Mouse (Mus musculus): ENCODE data around the gene Ifrd2.
A peak's percentile ranks its signal among the peaks of the same experiment; 100 is the strongest.

The Ifrd2 gene

DNA sequence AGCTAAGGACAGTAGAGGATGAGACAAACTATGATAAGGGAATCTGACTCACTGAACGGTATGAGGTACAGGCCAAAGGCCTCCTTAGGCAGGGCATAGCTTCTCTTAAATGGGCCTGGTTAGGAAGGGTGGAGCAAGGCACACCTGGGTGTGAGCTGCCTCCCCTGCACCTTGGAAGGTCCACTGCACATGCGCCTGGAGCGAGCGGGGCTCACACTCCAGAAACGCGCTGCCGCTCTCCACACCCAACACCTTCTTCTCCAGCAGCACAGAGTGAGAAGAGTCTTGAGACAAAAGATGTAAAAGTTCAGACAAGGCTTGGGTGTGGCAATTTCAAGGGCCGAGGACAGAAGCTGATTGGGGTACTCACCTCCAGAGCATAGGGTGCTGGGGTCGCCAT is 12.0 kb downstream of the Ifrd2 start:
- DNase-seq (ENCODE audit: low read depth) = no peak

DNA sequence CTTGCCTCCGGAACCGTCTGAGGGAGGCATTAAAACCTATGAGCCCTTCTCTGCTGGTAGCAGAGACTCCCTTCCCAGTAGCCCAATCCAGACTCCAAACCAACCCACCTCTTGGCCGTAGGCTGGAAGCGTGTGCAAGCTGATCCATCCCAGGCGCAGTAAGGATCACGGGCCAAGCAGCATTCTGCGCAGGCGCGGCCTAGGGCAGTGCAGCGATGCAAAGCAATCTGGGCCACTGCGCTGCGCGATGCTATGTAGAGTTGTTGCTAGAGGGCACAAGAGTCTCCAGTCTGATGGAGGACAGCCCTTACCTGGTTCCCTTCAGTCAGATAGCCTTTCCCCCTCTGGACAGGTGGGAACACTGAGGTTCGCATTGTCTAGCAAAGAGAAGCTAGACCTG is 12.4 kb downstream of the Ifrd2 start:
- DNase-seq (ENCODE audit: low read depth) = no peak

DNA sequence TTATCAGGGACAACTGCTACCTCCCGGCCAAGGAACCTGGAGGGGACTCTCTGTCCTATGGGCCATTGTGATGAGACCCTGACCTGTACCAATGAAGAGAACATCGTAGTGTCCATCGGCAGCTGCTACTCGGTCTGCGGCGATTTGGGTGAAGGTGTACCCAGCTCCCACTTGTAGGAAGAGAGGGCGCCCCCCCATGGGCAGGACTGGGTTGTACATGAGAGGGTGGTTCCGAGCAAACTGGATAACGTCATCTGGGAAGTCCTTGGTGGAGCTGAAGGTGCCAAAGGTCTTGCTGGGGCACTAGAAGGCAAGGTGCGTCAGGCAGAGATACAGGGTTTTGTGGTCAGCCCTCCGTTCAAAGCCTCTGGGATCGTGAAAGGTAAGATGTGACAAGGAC is 13.3 kb downstream of the Ifrd2 start:
- DNase-seq (ENCODE audit: low read depth) = peak; percentile 27

DNA sequence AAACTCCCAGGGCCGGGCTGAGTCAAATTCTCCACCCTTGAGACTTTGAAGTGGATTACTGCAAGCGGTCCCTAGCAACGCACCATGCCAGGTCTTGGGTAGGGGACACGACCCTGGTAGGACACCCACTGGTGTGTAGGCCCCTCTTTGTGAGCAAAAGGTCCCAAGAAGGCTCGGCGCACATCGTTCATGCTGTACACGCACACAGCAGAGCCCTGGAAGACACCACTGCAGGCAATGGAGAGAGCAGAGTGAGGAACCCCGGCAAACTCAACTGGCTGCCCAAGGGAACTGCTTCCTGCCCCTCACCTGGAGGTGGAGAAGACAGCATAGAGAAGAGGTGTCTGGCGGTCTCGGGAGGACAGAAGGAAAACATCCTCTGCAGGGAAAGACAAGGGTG is 13.8 kb downstream of the Ifrd2 start:
- no peak for DNase-seq (ENCODE audit: low read depth)

DNA sequence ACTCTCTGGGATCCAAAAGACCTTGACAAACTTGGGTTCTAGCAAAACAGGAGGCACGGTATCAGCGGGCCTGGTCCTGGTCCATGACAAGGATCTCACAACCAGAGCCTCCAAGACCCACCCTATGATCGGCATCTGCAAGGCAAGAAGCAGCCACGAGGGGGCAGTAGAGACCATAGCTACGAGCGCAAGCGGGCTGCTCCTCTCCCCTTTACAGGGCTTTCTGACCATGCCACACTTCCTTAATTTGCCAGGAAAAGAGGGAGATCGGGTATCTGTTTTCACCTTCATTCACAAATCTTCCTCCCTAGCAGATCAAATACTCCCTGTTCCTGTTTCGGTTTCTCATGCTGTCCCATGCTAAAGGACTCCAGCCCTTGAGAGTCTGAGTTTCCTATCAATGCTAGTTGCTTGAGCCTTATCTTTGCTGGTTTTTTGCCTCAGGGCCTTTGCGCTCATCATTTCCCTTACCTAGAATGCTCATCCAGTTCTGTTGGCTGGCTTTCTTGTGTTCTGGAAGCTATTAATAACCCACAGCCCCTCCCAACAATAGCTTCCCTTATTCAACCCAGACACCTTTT is 14.7 kb downstream of the Ifrd2 start:
- DNase-seq (ENCODE audit: low read depth) = peak; percentile 89

GRCm38 (mm10) chr9:107603251-107603650 is 15.8 kb downstream of the Ifrd2 start:
- no peak for DNase-seq (ENCODE audit: low read depth)

GRCm38 (mm10) chr9:107605041-107605661 is 17.7 kb downstream of the Ifrd2 start:
- DNase-seq (ENCODE audit: low read depth) = no peak

GRCm38 (mm10) chr9:107606591-107606990 is 19.1 kb downstream of the Ifrd2 start:
- DNase-seq (ENCODE audit: low read depth) = no peak

GRCm38 (mm10) chr9:107607036-107607435 is 19.6 kb downstream of the Ifrd2 start:
- no peak for DNase-seq (ENCODE audit: low read depth)

- no peak for DNase-seq (ENCODE audit: low read depth)
Measured at GRCm38 (mm10) chr9:107607653-107608245, 20.3 kb downstream of the Ifrd2 start.

GRCm38 (mm10) chr9:107608741-107609432 is 21.4 kb downstream of the Ifrd2 start, which contains the start of gene Sema3b:
Gene Sema3b, minus strand, starts transcription at chr9:107609229.
- no peak for DNase-seq (ENCODE audit: low read depth)

DNA sequence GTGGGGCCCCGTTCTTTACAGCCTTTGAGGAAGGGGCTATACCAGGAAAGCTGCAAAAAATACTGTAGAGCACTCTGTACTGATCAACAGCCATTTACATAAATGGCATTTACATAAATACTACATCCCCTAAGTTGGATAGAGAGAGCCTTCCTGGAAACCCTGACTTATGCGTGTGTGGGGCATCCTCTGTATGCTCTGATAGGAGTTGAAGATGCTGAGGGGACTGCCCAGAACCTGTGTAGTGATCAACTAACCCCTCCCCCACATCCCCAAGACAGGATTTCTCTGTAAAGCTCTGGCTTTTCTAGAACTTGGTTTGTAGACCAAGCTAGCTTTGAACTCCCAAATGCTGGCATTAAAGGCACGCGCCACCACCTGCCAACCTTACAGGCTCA is 22.0 kb downstream of the Ifrd2 start:
- no peak for DNase-seq (ENCODE audit: low read depth)

GRCm38 (mm10) chr9:107611456-107612190 is 24.2 kb downstream of the Ifrd2 start:
- peak; percentile 52 for DNase-seq (ENCODE audit: low read depth)

DNA sequence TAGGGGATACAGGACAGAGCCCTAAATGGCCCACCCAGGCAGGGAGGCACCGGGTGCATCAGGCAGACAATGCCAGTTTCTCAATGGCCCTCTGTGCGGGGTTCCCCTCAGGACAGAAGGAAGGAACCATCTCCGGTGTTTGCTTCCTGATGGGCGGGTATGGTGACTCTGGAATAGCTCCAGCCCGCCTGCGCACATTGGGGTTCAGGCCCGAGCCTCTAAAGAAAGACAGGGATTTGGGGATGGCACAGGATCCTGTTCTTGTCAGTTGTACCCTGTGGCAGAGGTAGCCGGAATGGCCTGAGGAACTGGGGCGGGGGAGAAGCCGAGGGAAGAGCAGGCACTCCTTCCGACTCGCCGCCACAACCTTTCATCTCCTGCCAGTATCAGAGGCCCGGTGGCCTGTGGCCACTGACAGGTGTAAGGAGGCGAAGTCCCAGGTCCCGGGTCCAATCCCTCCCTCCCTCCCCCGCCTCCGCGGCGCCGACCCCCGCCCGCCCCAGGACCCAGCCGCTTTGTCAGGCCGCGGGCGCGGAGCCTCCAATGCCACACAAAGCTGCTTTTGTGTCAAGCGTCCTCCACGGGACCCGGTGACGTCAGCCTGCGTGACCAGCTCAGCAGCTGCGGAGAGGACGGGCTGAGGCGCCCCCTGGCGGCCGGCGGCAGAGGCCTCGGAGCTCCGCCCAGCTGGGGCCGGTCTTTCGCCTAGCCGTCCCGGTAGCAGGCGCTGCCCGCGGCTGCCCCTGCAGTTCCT is 24.9 kb downstream of the Ifrd2 start:
- peak; percentile 95 for DNase-seq (ENCODE audit: low read depth)

DNA sequence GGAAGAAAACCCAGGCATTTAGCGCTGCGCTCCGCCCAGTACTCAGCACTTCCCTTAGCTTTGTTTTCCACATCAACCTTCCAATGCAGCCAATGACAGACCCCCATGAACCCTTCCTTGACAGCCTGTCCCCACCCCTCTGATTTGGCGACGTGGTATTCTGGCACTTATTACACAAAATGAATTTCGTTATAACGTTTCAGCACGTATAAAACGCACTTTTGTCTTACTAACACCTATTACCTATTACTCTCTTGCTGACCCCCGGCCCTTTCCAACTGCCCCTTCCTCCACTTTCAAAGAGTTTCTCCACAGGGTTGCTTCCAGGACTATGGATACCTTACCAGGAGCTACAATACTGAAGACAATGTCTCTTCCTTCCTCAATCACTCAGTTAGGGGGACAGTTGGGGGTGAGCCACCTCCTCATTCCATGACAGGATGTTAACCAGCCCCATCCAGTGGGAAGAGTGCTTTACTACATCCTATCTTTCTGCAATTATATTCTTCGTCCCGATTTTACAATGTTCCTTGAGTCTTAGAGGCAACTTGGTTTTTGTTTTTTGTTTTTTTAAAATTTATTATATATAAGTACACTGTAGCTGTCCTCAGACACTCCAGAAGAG is 25.6 kb downstream of the Ifrd2 start:
- DNase-seq (ENCODE audit: low read depth) = no peak

- no peak for DNase-seq (ENCODE audit: low read depth)
Measured at GRCm38 (mm10) chr9:107615035-107615434, 27.6 kb downstream of the Ifrd2 start.

DNA sequence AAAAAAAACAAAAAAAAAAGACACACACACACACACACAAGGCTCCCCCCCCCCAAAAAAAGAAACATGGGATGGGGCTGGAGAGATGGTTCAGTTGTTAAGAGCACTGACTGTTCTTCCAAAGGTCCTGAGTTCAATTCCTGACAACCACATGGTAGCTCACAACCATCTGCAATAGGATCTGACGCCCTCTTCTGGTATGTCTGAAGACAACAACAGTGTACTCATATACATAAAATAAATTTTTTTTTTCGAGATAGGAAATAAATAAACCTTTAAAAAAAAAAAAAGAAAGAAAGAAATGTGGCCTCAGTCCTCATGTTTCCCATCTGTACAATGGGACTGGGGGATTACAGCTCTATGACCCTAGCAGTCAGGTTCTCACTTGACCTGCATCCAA is 30.0 kb downstream of the Ifrd2 start:
- peak; percentile 47 for DNase-seq (ENCODE audit: low read depth)

DNA sequence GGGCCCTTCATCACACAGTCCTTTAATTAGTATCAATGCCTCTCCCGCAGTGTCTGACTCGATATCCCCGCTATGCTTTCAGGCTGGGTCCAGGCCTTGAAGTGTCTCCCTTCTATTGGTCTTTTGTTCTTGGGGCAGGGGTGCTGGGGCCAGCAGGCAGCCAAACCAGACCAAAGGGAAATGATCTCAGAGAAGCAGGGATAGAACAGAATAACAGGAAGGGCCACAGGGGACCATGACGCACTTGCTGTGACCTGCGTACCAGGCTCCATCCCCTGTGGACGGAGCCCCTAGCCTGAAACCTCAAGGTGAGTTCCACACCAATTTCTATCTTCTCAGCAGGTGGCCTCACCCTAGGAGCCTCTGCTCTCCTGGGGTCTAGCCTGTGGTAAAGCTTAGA is 30.7 kb downstream of the Ifrd2 start:
- DNase-seq (ENCODE audit: low read depth) = no peak

GRCm38 (mm10) chr9:107618778-107619545 is 31.5 kb downstream of the Ifrd2 start:
- DNase-seq (ENCODE audit: low read depth) = no peak

DNA sequence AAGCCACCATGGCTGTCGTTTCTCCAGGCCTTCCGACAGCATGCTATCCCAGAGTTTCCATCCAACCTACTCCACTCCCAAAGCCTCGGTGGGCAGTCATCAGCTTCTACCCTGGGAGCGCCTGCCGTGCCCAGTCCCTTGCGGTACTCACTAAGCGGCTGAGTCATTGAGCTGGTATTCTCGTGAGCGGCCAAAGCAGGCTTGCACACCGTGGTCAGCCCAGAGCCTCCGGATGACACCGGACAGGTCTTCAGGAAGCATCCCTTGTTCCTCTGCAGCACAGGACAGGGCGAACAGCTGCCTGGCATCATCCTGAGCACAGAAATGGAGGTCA is 32.1 kb downstream of the Ifrd2 start:
- no peak for DNase-seq (ENCODE audit: low read depth)

- DNase-seq (ENCODE audit: low read depth) = no peak
Measured at GRCm38 (mm10) chr9:107620954-107621353, 33.5 kb downstream of the Ifrd2 start.

All from 416B (cell line).